Mouse (Mus musculus): Measurements from ENCODE around the gene Col23a1.

Gene Col23a1

DNA sequence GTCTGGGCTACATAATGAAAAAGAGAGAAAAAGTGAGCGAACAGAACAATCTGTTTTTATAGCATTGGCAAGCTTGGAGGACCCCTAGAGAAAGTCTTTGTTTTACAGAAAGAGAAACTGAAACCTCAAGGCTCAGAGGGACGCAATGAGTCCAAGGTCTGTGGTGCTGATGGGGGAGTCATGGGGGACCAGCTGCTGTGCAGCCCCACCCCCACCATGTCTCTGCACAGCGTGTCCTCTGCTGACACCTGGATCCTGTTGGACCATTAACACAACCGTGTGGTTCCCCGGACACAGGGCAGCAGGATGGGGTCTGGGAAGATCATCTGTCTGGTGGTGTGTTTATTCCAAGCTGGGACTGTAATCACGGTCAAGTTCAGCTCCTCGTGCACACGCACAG is 142.2 kb downstream of the Col23a1 start:
- DNase-seq (ENCODE audit: low read depth) = no peak

DNA sequence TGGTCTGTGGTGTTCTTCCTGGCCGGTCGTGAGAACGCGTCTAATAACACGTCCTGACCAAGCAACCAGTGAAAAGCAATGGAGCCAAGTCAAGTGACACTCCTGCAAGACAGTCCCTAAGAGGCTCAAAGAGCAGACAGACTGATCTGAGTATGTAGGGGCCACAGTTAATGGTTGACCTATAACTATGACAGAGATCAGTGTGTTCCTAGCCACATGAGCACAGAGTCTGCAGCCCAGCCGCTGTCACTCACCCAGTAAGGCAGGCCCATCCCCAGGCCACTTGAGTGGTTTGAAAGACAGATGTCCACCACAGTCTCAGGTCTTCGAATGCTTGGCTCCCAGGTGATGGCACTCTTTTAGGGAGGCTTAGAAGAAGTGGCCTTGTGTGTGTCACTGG is 152.3 kb downstream of the Col23a1 start:
- DNase-seq (ENCODE audit: low read depth) = no peak

GRCm38 (mm10) chr11:51442599-51442998 is 152.9 kb downstream of the Col23a1 start:
- DNase-seq (ENCODE audit: low read depth) = no peak

- DNase-seq (ENCODE audit: low read depth) = no peak
Measured at GRCm38 (mm10) chr11:51443818-51444217, 154.1 kb downstream of the Col23a1 start.

GRCm38 (mm10) chr11:51444649-51445048 is 154.9 kb downstream of the Col23a1 start:
- no peak for DNase-seq (ENCODE audit: low read depth)

GRCm38 (mm10) chr11:51446711-51447425 is 157.1 kb downstream of the Col23a1 start:
- peak; percentile 26 for DNase-seq (ENCODE audit: low read depth)

DNA sequence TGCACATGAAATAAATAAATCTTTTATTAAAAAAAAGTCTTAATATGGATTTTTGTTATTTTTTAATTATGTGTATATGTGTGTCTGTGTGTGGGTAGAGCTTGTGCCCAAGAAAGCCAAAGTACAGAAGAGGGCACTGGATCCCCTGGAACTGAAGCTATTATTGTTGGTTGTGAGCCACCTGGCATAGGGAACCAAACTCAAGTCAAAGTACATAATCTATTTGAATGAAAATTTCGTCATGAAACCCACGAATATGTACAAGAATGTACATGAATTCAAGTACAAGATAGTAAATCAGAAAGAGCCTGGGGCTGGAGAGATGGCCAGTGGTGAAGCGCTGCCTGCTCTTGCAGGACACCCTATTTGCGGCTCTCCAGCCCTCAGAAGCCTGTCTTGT is 158.5 kb downstream of the Col23a1 start:
- DNase-seq (ENCODE audit: low read depth) = no peak

GRCm38 (mm10) chr11:51448680-51449079 is 159.0 kb downstream of the Col23a1 start:
- no peak for DNase-seq (ENCODE audit: low read depth)

GRCm38 (mm10) chr11:51449881-51450280 is 160.2 kb downstream of the Col23a1 start:
- DNase-seq (ENCODE audit: low read depth) = no peak

DNA sequence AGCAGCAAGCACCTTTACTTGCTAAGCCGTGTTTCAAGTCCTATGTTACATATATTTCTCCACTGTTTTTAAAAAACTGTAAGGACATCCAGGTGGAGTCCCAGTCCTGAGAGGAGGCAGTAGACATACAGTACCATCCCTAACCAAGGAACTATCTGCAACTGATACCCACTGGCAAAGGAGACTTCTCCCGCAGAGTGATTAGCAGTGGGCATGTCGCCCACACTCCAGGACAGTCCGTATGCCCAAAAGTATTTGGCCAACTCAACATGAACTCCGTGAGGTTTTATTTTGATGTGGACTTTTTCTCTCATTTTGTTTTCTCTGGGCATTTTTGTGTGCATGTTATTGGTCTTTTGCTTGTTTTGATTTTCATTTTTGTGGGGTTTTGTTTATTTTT is 161.6 kb downstream of the Col23a1 start:
- DNase-seq (ENCODE audit: low read depth) = no peak

GRCm38 (mm10) chr11:51451925-51452324 is 162.2 kb downstream of the Col23a1 start:
- no peak for DNase-seq (ENCODE audit: low read depth)

DNA sequence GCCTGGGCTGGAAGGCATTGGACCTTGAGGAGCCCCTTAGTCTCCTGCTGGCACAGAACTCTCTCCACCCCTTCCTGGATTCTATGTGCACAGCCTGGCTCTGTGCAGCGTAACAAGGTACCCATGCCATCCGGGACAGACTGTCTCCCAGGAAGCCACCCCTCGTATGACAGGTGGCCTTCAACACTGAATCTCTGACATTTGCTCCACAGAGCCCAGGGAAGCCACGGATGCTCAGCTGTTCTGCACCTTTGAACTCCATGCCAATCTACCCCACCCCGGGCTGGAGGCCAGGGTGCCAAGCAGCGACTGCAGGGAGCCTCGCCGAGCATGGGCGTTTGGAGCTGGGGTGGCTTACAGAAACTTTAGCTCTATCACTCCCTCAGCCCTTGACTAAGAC is 164.0 kb downstream of the Col23a1 start:
- no peak for DNase-seq (ENCODE audit: low read depth)

DNA sequence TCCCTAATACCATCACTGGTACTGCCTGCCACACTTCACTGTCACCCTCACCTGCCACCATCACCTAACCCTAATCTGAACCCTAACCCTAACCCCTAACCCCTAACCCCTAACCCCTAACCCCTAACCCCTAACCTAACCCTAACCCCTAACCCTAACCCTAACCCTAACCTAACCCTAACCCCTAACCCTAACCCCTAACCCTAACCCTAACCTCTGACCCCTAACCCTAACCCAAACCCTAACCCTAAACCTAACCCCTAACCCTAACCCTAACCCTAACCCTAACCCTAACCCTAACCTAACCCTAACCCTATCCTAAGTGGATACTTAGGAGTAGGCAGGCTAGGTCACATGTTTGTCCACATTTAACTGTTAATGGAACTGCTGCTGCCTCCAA is 165.8 kb downstream of the Col23a1 start:
- DNase-seq (ENCODE audit: low read depth) = peak; percentile 13

GRCm38 (mm10) chr11:51457624-51458023 is 167.9 kb downstream of the Col23a1 start:
- DNase-seq (ENCODE audit: low read depth) = no peak

DNA sequence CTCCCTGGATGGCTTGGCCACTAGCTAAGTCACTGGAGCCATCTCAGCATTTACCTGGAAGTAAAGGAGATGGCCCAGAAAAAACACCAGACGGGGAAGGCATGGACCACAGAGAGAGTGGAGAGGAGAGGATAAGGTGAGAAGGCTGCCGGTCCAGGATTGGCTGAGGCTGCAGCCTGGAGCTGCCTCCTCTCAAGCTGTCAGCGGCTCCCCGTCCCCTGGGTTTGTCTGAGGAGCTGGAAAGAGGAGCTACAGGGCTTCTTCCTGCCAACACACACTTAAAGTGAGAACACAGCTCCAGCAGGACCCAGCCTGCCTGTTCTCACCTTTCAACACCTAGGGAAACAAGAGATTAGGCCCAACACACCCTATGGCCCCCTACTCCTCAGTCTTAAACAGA is 168.9 kb downstream of the Col23a1 start:
- no peak for DNase-seq (ENCODE audit: low read depth)

DNA sequence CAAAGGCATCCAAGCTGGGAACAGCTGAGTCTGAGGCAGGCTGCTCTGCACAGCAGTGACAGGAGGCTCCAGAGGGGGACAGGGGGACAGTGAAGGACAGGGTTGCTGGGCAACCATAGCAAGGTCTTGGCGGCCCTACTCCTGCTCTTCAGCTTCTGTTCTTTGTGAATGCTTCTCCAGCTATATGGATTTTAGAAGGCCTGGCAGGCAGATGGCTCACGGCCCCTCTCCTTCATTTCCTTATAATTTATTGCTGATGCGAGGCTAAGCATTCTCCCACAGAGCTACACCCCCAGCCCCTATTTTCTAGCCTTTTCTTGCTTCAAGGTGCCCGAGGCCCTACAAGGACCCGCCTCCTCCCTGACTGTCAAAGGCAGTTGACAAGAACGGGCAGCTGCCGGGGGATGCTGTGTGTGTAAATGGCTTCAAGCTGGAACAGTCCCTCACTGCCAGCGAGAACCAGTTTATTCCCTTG is 169.9 kb downstream of the Col23a1 start:
- no peak for DNase-seq (ENCODE audit: low read depth)

- no peak for DNase-seq (ENCODE audit: low read depth)
Measured at GRCm38 (mm10) chr11:51468737-51469136, 179.0 kb downstream of the Col23a1 start.

DNA sequence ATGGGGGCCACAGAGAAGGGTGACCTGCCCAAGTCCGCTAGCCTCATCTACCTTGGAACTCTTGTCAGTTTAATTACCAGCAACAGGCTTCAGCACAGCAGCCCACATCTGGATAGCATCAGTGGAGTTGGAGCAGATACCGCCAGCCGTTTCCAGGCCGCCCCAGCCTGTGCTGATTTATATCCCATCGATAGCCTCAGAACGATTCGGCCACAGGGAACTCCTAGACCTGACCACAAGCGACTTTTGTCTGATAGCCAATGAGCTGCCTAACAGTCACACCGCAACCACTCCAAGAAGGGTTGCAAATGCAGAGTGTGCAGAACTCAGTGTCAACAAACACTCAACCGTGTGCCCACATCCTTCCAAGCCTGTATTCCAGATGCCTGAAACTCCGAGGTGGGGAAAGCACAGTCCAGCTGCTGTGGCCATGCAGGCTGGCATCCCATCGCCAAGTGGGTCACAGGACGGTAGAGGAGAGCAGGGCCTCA is 179.7 kb downstream of the Col23a1 start:
- DNase-seq (ENCODE audit: low read depth) = no peak

DNA sequence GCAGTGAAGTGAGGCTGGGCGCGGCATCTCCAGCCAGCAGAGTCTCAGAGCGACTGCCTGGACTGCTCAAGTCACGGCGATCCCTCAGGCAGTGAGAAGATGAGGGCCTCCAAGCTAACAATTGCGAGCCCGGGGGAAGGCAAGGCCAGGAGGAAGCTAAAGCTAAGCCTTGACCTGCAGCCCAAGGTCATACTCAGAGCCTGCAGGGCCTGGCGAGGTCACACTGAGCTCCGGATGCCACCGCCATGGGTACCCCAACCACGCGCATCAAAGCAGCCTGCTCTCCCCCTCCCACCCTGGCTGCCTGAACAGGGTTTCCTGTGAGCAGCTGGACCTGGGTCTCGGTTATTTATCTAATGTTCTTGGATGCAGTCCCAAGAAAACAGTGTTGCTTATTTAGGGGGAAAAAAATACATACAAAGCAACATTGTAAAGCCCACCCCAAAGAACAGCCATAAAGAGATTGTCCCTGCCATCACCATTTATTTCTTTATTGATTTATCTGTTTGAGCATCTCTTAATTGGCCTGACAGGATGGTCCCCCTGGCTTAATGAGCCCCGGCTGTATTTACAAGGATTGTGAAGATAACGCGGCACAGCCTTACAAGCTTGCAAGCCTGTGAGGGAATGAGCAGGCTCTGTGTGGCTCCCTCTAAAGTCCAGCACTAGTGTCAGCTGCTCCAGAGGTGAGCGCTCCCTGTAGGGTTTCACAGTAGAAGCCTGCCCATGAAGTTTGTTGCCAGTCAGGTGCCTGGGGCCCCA is 180.8 kb downstream of the Col23a1 start:
- DNase-seq (ENCODE audit: low read depth) = no peak

DNA sequence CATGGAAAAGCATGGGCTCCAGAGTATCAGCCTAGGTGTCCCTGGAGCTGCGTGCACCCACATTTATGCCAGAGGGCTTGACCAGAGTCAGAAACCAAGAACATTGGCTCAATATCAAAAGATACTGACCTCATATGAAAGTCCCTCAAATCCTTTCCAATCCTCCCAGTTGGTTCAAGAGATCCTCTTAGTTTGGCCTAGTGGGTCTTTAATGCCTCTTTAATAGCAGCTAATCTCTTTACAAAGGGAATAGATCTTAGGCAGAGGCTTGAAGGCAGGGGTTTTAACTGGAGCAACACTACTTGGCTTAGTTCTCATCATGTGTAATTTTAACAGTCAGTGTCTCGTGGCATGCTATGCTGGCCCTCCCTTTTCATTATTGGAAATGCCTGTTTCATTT is 184.0 kb downstream of the Col23a1 start:
- DNase-seq (ENCODE audit: low read depth) = no peak

DNA sequence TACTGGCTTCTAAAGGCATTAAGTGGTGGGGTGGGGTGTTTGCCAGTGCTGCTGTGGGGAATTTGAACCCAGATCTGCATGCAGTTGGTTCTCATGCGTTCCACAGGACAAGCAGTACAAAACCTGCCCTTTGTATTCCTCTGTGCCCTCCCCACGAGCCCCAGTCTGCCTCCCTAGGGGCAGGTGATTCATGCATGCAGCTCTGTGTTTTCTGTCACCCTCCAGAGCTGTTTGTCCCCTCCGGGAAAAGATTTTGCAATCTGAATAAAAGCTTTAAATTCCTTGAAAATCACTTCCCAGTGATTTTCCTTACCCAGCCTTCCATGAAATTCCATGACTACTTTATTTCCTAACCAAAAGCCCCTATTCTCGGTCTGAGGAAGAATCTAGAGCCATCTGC is 186.8 kb downstream of the Col23a1 start:
- no peak for DNase-seq (ENCODE audit: low read depth)

- no peak for DNase-seq (ENCODE audit: low read depth)
Measured at GRCm38 (mm10) chr11:51477571-51477970, 187.9 kb downstream of the Col23a1 start.

DNA sequence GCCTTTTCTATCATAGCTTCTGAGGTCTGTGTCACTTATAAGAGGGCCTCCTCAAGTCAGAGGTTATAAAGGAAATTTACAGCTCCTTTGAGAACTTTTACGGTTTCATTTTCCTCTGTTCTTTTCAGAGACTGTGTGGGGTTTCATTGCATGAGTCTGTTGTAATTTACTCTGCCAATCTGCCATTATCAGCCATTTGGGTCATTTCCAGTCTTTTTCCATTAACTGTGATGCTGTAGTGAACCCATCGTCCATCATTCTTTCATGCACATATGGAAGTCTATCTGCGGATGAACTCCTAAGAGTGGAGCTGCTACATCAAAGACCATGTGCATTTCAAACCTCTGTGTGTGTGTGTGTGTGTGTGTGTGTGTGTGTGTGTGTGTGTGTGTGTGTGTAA is 192.5 kb downstream of the Col23a1 start:
- no peak for DNase-seq (ENCODE audit: low read depth)
